Mouse (Mus musculus) hindlimb bud, embryonic 11.5 days (tissue): ENCODE measurements around the gene Tcf25.
"Not testable (repeated sequence)": the region's sequence is repeated elsewhere in the genome, so short reads cannot be mapped to it uniquely, and the experiment has no call there.

Experiments
- DNase-seq: peaks from one replicate; pipeline ENCODE4 v3.0.0-alpha.2; 2012; ENCODE audit warnings: low read depth, low spot score; ENCODE audit errors: extremely low spot score

The Tcf25 gene

DNA sequence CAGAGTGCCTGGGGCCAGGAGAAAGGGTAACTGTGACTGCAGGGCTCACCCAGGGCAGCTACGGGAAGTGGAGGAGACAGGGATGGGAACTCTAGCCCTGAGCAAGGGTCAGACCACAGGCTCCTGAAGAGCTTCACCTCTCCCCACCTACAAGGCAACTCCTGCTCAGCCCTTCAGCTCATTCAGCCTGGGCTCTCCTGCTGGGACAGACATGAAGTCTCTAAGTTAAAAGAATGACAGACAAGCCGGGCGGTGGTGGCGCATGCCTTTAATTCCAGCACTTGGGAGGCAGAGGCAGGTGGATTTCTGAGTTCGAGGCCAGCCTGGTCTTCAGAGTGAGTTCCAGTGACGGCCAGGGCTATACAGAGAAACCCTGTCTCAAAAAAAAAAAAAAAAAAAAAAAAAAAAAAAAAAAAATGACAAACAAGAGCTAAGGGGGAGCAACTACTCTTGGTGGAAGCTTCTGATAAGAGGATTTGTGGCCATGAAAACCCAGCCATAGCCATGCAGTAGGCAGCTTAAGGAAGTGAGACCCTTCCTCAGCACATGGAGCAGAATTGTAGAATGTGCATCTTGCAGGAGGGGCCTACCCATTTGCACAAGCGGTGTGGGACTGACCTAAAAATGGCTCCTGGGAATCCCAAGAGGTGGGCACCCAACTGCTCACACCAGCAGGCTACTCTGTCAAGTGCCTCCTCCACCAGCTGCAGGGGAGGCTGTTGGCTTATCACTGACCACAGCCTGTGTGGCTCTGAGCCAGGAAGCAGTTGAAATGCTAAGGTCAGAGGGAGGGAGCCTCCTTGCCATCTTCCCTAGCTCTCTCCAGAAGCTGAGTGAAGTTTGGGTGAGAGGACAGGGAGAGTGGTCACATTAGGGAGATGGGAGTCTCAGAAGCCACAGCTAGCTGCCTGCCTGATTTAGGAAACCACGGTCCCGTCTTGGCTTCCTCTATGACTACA is 35.3 kb downstream of the Tcf25 start:
- DNase-seq, result no peak

DNA sequence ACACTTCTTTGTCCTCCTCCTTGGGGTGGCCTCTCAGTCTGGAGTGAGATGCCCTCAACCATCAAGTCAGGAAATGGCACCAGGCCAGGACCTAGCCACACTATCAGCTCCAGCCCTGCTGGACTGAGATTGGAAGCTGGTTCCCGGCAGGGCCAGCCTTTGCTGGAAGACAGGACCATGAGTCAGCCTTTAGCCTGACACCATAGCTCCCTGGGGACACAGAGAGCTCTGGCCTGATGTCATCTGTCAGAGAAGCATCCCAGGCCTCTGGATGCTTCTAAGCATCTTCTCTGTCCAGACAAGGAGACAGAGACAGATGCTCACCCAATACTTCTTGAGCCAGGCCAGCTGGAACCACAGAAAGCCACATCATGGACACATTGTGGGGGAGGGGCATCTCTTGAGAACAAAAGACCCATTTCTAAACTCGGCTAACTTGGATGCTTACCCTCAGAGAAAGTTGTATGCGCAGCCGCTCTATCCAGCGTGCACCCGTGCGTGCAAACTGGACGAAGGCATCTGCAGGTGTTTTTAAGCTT is 36.6 kb downstream of the Tcf25 start:
- DNase-seq, result no peak

GRCm38 (mm10) chr8:123410788-123411187 is 37.2 kb downstream of the Tcf25 start:
- no peak for DNase-seq

DNA sequence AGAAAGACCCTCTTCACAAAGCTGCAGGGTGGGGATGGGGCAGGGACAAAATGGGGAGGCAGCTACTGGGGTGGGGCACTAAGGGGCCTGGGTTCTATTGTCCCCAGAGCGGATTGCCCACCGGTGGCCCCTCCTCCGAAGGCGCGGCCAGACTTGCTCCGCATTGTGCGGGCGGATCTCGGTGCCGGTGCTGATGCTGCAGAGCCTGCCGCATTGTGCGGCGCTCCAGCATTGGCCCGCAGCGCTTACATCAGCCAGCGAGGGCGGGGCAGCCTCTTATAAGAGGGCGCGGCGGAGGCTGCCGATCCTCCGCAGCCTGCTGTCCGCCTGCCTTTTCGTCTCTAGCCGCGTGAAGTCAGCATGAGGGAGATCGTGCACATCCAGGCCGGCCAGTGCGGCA is 37.7 kb downstream of the Tcf25 start, which contains the start of gene Tubb3:
Gene Tubb3 (plus strand): TSS at position 179 of the 400 bp plus-strand sequence.
- no peak for DNase-seq

GRCm38 (mm10) chr8:123411781-123412327 is 38.3 kb downstream of the Tcf25 start:
- DNase-seq, result no peak

GRCm38 (mm10) chr8:123412560-123413170 is 39.1 kb downstream of the Tcf25 start:
- no peak for DNase-seq

DNA sequence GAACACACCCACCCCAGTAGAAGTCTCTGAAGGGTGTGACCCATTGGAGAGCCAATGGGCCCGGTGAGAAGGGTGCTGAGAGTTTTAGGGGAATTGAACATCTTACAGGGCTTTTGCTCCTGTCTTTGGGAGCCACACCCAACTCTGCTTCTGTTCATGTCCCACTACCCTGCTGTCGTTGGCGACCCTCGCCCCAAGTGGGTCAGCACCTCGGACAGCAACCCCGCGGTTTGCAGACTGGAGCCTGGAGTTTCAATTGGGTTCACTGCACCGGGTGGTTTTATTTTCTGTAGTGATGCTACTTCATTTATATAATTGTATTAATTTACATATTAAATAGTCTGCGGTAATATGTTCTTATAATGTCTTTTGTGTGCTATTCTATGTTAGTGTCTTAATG is 40.7 kb downstream of the Tcf25 start:
- no peak for DNase-seq

DNA sequence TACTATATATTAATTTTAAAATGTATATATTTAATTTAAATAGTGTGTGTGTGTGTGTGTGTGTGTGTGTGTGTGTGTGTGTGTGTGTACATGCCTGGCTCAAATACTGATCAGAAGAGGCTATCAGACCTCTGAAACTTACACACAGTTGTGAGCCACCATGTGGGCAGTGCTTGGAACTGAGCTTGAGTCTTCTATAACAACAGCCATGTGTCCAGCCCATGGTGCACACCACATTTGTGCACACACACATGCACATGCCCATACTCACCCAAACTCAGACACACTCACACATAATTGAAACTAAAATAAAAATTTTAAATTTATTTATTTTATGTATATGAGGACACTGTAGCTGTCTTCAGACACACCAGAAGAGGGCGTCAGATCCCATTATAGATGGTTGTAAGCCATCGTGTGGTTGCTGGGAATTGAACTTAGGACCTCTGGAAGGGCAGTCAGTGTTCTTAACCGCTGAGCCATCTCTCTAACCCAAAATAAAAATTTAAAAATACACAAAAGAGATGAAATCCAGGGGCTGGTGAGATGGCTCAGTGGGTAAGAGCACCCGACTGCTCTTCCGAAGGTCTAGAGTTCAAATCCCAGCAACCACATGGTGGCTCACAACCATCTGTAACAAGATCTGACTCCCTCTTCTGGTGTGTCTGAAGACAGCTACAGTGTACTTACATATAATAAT is 41.6 kb downstream of the Tcf25 start:
- not testable (repeated sequence) for DNase-seq

DNA sequence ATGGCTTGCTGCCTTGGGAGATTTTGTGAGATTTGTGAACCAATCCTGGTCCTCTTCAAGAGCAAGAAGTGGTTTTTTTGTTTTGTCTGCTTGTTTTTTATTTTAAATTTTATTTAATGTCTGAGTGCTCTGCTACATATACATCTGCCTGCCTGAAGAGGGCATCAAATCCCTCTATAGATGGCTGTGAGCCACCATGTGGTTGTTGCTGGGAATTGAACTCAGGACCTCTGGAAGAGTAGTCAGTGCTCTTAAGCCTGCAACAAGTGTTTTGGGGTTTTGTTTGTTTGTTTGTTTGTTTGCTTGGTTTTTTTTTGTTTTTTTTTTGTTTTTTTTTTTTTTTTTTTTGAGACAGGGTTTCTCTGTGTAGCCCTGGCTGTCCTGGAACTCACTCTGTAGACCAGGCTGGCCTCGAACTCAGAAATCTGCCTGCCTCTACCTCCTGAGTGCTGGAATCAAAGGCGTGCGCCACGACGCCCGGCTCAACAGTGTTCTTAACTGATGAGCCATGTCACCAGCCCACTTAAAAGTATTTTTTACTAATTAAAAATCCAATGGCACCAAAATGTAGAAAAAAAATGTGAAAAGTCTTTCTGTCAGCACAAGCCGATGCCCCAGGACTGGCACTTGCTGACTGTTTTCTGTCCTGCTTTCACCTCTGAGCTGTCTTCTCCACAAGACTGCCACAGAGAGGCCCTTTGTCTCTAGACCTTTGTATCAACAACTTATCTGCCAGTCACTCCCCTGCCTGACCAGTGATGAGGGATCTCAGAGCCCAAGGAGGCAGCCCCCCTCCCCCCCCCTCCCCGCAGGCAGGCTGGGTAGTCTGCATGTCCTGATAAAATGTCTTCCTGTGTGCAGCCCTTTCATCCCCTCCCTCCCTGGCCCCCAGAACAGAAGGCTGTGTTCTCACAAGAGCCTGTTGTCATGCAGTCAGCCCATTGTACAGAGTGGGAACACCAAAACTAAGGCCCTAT is 42.7 kb downstream of the Tcf25 start:
- DNase-seq, result no peak

- no peak for DNase-seq
Observed at GRCm38 (mm10) chr8:123416944-123417555, 43.5 kb downstream of the Tcf25 start.

- no peak for DNase-seq
Observed at GRCm38 (mm10) chr8:123419711-123420110, 46.2 kb downstream of the Tcf25 start.

GRCm38 (mm10) chr8:123420525-123421281 is 47.1 kb downstream of the Tcf25 start:
- DNase-seq, result no peak

- DNase-seq, result no peak
Observed at GRCm38 (mm10) chr8:123421325-123421724, 47.8 kb downstream of the Tcf25 start.

- no peak for DNase-seq
Observed at GRCm38 (mm10) chr8:123422056-123422780, 48.7 kb downstream of the Tcf25 start.

DNA sequence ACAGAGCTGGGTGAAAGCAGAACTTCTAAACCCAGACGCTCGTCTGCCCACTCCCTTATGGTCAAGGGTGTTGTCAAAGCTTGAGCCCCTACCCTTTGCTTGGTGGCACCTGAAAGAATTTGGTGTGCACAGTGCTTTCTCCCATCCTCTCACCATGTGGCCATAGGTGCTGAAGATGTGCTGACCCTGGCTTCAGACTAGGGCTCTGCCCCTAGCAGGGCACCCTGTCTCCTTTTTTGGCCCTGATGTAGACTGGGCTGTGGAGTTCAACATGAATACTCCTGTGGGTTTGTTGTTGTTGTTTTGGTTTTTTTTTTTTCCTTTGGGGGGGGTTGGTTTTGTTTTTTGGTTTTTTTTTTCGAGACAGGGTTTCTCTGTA is 49.2 kb downstream of the Tcf25 start:
- no peak for DNase-seq

DNA sequence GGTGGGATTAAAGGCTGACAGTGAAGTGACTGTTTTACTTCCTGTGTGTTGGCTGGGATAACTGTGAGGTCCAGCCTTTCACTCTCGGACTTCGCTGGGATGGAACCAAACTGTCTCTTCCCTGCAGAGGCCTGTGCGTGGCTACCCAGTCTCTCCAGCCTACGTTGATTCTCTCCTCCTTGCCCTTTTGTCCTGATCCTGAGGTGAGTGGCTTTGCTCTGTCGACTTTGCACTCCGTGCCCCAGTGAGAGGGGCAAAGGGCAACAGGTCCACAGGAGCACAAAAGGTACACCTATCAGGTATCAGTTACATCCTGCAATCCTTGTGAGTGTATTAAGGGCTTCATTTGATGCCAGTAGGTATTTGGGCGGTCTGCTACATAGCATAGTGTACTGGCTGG is 49.9 kb downstream of the Tcf25 start, which contains the start of gene Def8:
Gene Def8 (plus strand): TSS at position 87 of the 400 bp plus-strand sequence.
- no peak for DNase-seq

DNA sequence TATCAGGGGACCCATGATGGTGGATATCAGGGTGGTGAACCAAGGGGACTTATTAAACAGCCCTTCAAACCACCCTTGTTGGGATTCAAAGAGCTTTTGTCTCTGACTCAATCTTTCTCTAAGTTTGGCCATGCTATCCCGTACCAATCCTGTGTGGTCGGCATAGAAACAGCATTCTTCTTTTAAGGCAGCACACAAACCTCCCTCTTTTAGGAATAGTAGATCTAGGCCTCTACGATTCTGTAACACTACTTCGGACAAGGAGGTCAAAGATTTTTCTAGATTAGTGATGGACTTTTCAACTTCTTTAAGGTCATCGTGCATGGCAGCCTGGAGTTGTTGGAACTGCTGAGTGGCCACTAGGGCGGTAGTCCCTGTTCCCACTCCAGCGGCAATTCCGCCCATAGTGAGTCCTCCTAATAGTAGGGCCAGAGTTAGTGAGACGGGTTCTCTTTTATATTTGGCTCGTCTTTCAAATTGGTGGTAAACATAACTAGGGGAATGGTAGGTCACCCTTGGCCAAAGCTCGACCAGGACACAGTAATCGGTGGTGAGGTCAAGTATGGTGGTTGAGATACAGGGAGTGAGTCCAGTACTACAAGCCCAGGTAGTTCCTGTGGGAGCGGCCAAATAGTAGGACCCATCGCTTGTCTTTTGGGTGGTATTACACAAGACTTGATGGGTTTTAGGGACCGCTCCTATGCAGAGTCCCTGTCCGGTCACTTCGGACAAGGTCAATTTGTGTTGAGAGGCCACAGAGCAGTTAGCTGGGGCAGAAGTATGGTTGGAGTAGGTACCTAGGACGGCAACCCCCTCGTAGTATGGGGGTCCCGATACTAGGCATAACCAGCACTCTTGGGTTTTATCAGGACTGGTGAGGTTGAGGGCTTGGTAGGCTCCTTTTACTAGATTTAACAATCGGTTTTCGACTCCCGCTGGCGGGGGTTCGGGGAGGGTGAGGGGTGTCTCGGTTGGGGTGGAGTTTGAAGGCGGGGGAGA is 53.3 kb downstream of the Tcf25 start:
- DNase-seq, result no peak
